Mouse (Mus musculus) mature B cell (primary cell): ENCODE measurements around the gene Tmem38b.

ENCODE experiments used
- in situ Hi-C: fragments of 300-500 bp; cut with MboI; formaldehyde crosslinking; loops from 2 replicates; pipeline ENCODE4 v1.14.3; 2019

Gene Tmem38b

DNA sequence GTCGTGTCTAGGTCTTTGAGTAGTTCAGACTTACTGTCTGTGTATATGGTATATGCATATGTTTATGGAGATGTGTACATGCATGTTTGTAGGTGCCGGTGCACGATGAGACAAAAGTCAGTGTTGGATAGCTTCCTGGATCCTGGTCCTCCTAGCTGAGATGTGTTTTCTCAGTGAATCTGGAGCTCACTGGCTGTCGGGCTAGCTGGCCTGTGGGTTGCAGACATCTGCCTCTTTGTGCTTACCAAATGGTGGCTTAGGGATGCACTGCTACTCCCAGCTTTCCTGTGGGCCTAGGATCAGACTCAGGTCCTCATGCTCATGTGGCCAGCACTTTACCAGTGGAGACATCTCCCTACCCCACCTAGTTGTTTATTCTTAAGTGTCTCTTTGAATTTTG lies 4.2 kb downstream of the Tmem38b start:
- in situ Hi-C loops, result no loop called here

DNA sequence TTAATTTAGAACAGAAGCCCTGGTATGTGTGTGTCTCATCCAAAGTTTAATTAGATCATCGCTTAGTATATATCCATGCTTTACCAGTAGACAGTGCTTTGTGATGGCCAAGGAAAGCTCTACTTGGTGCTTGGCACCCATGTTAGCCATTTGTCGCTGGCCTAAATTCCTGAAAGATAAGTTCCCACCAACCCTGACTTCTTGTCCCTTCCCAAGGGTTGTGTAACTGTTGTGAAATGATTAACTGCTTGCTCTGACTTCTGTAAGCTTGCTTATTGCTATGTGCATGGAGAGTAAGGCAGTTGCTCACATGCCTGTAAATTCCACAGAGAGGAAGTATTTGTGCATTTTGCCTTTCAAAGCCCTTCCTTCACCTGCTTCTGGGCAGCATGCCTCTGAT lies 4.7 kb downstream of the Tmem38b start:
- in situ Hi-C loops, result no loop called here

DNA sequence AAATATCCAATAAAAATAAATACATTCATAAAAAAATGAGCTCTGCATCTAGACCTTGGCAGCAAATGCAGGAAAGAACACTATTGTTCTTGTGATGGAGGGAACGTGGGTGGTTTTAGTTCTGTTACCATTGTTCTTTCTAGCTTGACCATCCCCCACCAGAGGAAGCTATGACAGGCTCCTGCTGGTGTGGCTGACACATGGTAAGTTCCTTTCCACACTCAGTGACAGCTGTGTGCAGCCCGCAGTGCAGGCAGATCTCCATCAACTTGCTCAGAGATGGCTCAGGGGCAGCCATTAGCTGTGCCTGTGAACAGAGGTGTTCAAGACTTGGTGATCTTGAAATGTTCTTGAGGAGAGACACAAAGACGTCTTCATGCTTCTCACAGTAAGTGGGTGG lies 6.5 kb downstream of the Tmem38b start:
- in situ Hi-C loops, result no loop called here

DNA sequence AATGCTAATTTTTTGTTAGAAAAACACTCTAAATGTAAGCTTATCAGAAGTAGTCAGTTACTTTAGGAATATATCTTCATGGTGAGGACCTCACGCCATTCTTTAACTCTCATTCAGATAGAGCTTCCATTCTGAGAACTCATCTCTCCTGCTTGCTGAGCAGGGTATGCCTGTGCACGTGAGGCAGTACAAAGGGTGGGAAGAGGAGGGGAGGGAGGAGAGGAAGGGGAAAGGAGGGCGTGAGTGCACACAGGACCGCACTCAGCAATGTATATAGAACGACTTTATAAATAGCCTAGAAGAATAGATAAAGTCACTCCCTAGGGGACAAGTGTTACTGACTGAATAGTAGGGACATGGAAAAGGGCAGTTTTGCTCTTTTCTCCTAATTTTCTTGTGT lies 11.1 kb downstream of the Tmem38b start:
- in situ Hi-C loops, result no loop called here

DNA sequence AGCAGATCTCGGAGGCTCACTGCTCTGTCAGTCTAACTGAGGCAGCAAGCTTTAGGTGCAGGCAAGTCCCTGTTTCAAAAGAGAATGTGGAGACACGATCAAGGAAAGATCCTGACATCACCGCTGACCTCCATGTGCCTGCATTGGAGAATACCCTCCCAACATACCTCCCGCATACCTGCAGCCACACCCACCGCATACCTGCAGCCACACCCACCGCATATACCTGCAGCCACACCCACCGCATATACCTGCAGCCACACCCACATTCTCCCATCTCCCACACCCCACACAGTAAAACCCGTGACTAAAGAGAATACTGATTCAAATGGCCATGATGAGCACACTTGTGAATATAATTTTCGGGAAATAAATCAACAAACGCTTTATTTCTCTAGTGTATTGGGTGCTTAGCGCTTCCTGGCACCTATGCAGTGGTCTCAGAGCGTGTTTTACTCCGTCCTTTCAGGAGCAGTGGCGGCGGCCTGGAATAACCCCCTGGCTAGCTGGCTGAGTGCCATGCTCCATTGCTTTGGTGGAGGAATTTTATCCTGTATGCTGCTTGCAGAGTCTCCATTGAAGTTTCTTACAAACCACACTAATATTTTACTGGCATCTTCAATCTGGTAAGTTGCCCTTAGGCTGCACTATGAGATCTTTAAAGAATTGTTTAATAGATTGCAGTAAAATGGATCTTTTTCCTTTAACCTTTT lies 14.5 kb downstream of the Tmem38b start:
- in situ Hi-C loops, result no loop called here

DNA sequence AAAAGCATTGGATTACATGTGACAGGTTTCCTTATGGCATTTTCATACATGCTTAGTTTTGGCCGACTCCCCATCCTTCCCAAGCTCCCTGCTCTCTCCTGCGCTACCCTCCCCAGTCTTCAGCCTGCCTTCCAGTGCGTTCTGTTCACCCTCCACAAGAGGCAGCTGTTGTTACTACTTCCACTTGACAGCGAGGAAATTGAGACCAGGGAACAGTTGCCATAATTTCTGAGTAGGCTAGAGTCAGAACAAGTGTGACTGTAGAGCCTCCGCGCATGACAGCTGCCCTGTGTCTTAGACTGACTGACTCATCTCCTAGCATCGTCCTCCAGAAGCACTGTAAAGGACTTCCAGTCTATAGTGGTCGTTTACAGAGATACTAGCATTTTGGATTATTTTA lies 17.7 kb downstream of the Tmem38b start:
- in situ Hi-C loops, result no loop called here

DNA sequence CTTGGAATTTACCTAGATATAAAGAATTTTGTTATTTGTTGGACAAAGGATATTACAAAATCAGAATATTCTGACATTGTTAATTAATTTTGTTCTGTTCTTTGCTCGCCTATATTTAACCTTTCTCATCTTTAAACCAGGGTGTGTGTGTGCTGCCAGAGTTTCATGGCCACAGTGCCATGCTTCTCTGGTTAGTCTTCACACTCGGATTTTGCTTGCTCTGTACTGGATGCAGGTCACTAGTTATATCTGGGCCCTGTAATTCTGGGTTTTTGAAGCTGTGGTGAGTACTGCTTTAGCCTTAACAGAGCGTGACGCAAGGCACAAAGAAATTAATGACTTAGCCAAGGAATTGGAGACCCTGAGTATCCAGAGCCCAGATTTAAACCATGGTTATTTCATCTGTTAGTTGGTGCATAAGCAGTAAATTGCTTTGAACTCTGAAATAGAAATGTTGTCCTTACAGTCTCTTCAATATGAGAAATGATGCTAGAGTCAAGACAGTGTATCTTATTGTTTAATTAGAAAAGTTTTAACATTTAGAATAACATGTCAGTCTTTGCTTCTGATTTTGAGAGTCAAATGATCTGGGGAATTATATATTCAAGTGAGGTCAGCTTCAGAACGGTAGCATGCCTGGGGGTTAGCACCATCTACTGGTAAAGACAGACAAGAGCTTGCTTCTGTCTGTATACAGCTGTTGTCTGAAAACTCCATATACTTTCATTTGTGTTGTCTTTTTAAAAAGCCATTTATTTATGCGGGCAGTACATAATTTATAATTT lies 19.2 kb downstream of the Tmem38b start:
- in situ Hi-C loops, result no loop called here

DNA sequence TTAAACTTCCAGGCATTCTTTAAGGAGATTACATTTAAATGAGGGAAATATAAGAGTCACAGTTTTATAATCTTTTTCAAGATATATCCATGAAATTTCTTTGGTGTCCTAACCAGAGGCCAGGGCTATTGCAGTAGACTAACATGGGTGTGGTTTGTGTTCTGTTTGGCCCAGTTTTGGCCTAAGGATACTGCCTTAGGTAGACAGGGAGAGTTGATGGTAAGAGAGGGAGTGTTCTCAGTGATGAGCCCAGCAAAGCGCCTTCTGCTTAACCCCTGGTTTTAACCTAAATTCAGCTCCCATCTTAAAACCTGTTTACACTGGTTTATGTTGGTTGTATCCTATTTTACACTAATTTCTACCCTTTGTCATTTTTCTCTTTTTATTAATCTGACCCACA lies 19.8 kb downstream of the Tmem38b start:
- in situ Hi-C loops, result no loop called here

DNA sequence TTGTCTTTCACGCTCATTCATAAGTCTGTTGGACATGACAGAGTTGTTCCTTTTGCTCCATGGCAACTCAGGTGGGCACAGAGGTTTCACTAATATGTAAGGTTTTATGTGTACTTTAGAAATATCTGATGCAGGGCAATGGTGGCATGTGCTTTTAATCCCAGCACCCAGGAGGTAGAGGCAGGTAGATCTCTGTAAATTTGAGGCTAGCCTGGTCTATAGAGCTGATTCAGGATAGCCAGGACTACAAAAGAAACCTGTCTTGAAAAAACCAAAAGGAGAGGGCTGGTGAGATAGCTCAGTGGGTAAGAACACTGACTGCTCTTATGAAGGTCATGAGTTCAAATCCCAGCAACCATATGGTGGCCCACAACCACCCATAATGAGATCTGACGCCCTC lies 20.5 kb downstream of the Tmem38b start:
- in situ Hi-C loops, result no loop called here

DNA sequence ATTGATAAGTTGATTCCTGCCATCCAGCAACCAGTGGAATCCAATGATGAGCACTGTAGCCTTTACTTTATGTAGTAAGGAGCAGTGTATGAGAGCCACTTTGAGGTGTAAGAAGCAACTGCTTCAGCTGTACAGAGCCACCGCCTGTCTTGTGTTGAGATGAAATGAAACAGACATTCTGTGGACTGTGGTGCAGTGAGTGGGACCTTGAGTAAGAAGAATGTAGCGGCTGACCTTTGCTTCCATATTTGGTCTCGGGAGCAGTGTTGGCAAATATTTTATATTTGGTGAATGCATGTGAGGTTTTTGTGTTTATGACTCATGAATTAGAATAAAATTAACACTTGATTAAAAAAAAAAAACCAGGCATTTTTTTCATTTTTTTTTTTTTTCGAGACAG lies 21.7 kb downstream of the Tmem38b start:
- in situ Hi-C loops, result no loop called here

DNA sequence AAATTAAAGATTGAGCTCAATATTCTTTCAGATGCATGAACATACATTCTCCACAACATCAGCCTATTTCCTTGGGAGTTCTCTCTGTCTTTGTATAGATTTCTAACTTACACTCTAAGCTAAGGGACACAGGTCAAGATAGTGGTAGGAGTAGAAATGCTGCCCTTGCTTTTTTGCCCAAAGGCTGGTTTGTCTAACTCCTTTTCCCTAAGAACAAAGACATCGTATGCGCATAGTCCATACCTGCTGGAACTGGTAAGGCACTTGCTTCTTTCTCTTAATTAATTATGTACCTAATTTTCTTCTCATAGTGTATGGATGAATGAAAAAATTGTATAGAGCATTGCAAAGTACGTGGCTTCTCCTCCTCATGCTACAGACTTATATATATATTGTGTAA lies 22.5 kb downstream of the Tmem38b start:
- in situ Hi-C loops, result no loop called here

DNA sequence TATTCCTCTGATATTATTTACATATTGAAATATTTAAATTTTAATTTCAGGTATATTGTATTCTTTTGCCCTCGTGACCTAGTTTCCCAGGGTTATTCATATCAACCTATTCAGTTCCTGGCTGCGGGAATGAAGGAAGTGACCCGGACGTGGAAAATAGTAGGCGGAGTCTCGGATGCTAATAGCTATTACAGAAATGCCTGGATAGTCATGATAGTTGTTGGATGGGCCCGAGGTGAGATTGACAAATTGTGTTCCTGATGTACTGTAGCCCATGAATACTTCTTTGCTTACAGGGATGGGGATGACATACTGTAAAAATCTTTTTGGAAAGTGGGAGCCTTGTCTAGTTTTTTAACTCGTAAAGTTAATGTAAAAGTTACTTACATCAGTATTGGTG lies 23.0 kb downstream of the Tmem38b start:
- in situ Hi-C loops, result no loop called here

DNA sequence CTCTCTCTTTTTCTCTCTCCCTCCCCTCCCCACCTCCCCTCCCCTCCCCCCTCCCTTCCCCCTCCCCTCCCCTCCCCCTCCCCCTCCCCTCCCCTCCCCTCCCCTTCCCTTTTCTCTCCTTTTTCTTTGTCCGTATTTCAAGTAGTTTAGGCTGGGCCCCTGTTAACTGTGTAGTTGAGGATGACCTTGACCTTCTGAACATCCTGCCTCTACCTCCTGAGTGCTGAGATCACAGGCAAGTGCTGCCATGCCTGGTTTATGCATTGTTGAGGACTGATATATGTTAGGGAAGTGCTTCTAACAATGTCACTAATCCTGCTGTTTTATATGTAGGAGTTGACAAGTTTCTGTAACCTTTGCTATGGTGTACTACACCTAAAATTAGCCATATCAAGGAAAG lies 24.0 kb downstream of the Tmem38b start:
- in situ Hi-C loops, result no loop called here

DNA sequence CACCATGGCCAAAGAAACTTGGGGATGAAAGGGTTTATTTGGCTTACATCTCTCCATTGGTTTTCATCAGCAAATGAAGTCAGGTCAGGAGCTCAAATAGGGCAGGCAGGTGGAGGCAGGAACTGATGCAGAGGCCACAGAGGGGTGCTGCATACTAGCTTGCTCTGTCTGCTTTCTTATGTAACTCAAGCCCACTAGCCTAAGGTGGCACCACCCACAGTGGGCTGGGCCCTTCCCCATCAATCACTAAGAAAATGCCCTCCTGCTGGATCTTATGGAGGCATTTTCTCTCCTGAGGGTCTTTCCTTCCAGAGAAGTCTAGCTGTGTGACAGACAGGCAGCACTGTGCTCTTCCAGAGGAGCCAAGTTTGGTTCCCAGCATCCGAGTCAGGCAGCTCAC lies 27.5 kb downstream of the Tmem38b start:
- in situ Hi-C loops, result no loop called here

DNA sequence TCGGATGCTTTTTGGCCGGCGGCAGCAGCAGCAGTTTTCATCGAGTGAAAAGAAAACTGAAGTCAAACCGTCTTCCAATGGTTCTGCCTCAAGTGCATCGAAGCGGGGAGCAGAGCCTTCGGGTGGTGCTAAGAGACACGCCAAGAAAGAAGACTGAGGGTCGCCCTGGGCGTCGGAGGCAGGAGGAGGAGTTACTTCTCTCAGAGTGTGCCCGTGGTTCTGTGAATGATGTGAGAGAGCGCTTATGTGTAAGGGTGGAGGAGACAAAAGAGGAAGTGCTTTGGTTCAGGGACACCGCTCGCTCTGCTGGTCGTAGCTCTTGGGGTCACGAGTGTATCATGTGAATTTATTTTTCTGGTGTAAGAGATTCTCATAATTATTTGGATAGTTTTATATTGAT lies 34.1 kb downstream of the Tmem38b start:
- in situ Hi-C loops, result no loop called here

DNA sequence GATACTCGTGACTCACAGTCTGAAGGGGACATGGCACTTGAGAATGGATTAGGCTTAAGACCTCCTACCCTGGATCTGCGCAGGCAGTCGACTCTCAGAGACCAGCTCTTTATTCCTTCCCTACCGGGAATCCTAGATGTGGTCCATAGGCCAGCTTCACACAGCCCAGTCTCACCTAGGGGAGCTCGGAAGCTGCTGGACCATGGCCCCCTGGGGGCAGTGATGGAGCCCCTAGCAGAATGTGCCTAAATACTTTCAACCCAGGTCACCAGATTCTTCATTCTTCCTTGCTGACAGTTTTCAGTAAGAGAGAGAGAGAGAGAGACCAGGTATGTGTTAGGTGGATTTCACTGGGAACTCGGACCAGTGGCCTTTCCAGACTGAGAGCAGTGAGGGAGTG lies 36.3 kb downstream of the Tmem38b start:
- in situ Hi-C loops, result no loop called here

DNA sequence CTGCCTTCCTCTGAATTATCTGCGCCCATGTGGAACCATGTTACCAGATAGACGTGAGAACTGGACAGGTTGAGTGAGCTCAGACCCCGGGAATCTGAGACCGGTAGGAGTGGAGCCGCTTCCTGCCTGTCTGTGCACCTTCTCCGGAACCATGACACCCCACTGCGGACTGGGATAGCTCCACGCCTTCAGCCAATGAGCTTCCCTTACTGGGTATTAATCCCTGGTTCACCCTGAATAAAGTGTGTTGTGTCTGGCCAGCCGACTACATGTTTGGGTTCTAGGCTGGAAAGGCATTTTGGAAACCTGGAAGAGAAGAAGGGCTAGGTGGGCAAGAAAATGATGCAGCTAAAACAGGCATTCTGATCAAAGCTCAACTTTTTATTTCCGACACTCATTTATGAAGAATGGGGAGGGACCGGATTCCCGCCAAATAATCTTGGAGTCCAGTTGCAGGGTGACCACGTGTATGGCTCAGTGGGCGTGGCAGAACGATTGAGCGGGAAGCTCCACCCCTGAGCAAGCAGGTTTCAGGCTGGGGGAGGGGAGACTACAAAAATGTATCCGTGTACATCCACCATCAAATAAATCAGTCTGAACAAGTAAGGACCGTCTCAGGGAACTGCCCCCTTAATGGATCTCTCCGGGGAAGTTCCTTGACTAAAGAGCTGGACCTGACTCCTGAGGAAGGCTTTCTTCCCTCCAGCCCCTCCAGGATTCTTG lies 38.4 kb downstream of the Tmem38b start:
- in situ Hi-C loops, result no loop called here

DNA sequence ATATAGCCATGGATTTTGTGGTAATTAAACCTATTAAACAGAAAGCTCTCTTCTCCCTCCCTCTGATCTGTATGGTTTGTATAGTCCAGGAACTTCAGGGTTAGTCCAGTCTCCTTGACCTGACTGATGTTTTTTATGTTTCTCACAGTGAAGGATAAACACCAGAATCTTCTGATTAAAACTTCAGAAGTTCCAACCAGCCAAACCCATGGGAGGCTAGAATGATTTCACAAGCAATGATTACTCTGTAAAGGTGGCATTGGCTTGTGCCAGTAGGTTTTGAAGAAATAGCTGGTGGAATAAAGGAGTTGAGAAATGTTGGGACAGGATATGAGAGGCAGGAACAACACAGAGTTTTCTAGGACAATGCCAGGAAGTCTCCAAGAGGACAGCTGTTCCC lies 40.6 kb downstream of the Tmem38b start:
- in situ Hi-C loops, result no loop called here

DNA sequence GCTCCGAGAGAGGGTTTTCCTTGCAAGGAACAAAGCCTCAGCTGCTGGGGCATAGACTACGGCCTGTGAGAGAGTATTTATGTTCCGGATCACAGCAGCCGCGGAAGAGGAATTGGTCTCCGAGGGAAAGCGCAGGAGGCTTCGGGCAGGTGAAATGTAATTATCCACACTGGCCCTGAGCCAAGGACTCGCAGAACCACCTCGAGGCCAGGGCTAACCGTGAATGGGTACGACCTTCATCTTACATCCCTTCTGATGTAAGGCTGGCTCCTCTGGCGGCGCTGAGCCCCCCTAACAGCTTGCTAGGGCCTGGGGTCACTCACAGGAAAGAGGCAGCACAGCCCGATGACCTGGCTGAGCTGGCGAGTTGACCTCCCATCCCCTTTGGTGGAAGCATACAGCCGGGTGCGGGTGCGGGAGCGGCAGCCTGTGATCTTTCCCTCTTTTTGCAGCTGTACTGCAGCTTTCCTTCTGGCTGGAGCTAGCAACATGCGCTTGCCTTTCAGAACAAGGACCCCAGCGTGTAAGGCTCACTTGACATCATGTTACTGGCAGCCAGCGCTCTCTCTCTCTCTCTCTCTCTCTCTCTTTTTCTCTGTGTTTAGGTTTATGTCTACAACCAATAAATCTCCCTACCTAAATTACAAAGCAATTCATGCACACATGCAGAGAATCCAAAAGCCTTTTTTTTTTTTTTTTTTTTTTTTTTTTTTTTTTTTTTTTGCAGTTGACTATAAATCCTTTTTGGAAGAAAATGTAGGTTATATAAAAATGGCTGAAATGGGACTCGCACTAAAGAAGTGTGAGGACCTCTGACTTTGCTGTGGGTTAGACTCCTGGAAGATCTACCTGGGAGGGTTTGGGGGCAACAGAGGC lies 52.9 kb downstream of the Tmem38b start:
- in situ Hi-C loops, result no loop called here

DNA sequence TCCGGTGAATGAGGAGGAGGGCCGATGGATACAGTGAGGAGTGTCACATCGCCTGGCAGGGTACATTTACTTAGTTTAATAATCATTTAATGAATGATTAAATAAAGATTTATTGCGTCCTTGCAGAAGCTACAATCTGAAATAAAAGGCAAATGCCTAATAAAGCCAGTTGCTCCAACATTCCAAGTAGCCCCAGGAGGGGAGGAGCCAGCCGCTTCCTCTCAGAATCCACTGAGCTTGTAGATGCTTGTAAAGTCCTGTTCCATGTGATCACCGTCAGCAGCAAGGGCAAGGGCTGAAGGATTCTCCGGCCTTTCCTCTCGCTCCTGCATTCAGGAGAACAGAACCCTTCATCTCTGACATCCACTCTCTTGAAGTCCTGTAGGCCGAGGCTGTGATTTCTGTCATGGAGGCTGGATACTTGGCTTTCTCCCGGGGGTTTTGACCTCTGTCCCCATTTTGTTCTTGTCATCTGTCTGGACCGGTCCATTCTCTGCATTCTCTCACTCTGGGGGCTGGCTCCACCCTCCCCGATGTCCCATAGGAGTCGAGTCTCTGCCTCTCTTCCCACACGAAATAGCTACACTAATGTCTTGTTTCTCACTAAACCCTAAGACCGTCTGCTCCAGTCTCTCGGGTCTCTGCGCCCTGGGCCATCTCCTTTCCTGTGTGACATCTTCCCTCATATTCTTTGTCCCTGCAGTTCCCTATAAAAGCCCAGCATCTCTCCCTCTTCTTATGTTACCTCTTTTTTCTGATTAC lies 57.3 kb downstream of the Tmem38b start:
- in situ Hi-C loops, result no loop called here
